Mouse (Mus musculus) small intestine, adult 2 months (tissue): ENCODE data around the gene Tac2. TPM values are rescaled to one million over a fixed set of nuclear protein-coding genes. Genes with fewer than 3 reads are reported as not detected.

Source experiments
- H3K27ac ChIP-seq: fragments of 200-500 bp; 2 replicates; pipeline ENCODE4 v1.5.1; 2012; ENCODE audit warnings: low read depth, low read length, control low read depth, inconsistent platforms; ENCODE audit not compliant: insufficient read depth
- H3K27me3 ChIP-seq: fragments of 200-500 bp; 2 replicates; pipeline ENCODE4 v1.6.1; 2012; ENCODE audit warnings: mild to moderate bottlenecking, moderate library complexity, low read length, inconsistent platforms; ENCODE audit not compliant: control insufficient read depth, insufficient read depth
- H3K36me3 ChIP-seq: fragments of 200-500 bp; 2 replicates; pipeline ENCODE4 v1.6.1; 2012; ENCODE audit warnings: mild to moderate bottlenecking, low read length, control low read depth, inconsistent platforms; ENCODE audit not compliant: control insufficient read depth, insufficient read depth
- H3K4me1 ChIP-seq: fragments of 200-500 bp; 2 replicates; pipeline ENCODE4 v1.6.1; 2012; ENCODE audit warnings: low read length, inconsistent platforms, mixed read lengths; ENCODE audit not compliant: control insufficient read depth, insufficient read depth, insufficient read length
- H3K4me3 ChIP-seq: fragments of 200-500 bp; 2 replicates; pipeline ENCODE4 v1.5.1; 2012; ENCODE audit warnings: low read depth, mild to moderate bottlenecking, control low read depth, inconsistent platforms, low read length, moderate library complexity
- CTCF ChIP-seq: fragments of 200-500 bp; IDR thresholded peaks from 2 replicates; pipeline ENCODE4 v1.5.1; 2012; ENCODE audit warnings: low read depth, mild to moderate bottlenecking, control low read depth, inconsistent platforms, low read length, moderate library complexity, mixed read lengths; ENCODE audit not compliant: insufficient replicate concordance, insufficient read length; ENCODE audit errors: extremely low read depth
- POLR2A ChIP-seq: fragments of 200-500 bp; IDR thresholded peaks from 2 replicates; pipeline ENCODE4 v1.6.1; 2012; ENCODE audit warnings: low read depth, mild to moderate bottlenecking, control low read depth, inconsistent platforms, low read length, moderate library complexity
- WGBS: fragments of 180-500 bp; shearing (Covaris S2); methylation state at CpG from one replicate; pipeline ENCODE4 v1.1.7; 2018; 5-methylcytosine and 5-hydroxymethylcytosine counted together
- polyA plus RNA-seq: library from polyadenylated mRNA; depleted of rRNA; stranded (reverse); fragments of >200 nt; gene quantifications from 2 replicates; pipeline ENCODE4 v1.2.3, GENCODE M21; 2012

Gene Tac2
- polyA plus RNA-seq, 1 experiment: 0.27 TPM

DNA sequence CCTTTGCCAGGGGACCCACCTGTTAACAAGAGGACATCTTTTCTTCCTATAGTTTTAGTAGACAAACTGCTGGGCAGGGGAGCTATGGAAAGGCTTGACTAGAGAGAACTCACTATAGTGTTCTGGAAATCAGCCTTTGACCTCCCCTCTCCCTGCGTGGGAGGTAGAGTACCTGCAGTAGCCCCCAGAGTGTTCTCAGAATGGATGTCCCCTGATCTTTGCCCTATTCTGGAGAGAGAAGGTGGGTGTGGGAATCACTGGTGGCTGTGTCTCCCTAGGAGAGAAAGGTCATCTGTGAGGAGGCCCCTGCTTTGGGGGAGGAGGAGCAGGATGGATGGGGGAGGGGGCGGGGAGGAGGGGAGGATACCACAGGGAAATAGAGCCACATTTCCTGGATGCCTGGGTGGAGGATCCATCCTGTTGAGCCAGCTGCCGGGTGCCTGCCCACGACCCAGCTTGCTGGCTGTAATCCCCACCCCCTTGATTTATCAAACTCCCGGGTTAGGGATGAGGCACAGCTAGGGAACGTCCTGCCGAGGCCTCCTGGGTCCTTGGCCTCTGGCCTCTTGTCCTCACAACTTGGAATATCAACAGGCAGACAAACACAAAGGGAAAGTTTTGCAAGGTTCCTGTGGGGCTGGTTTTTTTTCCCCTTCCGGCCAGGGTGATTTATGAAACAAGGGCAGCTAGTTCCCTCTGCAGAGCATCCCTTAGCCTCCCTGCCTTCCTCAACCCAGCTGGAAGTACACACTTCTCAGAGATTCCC, 24.8 kb downstream of the Tac2 start:
- H3K36me3 ChIP-seq: peaks cover 36% of the 10 kb centered on the region
- no peak overlapping the region for H3K27ac ChIP-seq
- TF ChIP-seq POLR2A (no peak), CTCF (no peak)
- H3K4me1 ChIP-seq: peaks cover 2% of the 10 kb centered on the region; the same call in 1 of the 2 replicates
- no peaks in the 10 kb centered on the region for H3K27me3 ChIP-seq
- H3K4me3 ChIP-seq: no peak overlapping the region
- 28% methylated on average over 8 of the region's 8 CpGs for WGBS

DNA sequence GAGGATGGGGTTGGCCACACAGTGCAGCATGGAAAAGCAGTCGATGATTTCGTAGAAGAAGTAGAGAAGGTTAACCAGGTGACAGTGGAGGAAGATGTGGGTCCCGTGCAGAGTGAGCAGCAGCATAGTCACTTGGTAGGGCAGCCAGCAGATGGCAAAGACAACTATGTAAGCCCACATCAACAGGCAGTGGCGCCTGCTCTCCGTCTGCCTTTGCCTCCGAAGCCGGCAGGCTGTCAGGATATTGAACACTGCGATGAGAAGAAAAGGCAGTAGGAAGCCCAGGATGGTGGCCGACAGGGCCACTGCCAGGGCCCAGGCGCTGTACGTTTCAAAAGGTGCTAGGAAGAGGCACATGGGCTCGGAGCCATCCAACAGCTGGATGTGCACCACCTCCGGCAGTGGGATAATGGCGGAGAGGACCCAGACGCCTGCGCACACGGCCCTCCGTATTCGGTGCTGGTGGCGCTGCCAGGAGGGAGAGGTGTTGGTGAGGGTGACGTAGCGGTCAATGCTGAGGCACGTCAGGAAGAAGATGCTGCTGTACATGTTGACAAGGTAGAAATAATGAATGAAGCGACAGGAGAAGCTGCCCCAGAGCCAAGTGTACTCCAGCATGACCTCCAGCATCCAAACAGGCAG, 26.0 kb downstream of the Tac2 start:
- TF ChIP-seq CTCF (no peak), POLR2A (no peak)
- Histone ChIP-seq H3K4me3 (peak overlapping the region; percentile 6), H3K4me1 (peaks cover 7% of the 10 kb centered on the region; the same call in 1 of the 2 replicates), H3K27ac (no peak overlapping the region), H3K27me3 (no peaks in the 10 kb centered on the region), H3K36me3 (peaks cover 26% of the 10 kb centered on the region)
- 85% methylated on average over 24 of the region's 24 CpGs for WGBS

DNA sequence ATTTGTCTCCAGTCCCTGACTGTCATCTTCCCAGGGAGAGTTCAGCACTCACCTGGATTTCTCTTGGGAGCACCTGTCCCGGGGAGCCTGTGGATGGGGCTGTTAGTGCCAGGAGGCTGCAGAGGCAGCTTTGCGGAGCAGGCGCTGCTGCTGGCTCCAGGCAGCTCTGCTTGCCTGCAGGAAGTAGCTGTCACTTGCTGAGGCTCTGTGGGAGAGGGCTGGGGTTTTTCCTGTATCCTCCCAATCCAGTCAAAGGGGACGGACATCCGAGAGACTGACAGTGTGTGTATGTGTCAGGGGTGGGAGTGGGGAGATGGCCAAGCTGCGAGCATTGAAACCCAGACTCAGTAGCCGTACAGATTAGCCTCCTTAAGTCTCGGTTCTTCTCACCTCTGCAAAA, 27.3 kb downstream of the Tac2 start, which contains the start of gene Gpr182:
Gpr182 (minus strand) TSS at position 185 of the 400 bp plus-strand sequence.
- peaks cover 13% of the 10 kb centered on the region for H3K4me1 ChIP-seq
- no peaks in the 10 kb centered on the region for H3K27me3 ChIP-seq
- H3K4me3 ChIP-seq: peak within 1 kb of the TSS; percentile 1; the same call in 1 of the 2 replicates
- no peak for TF ChIP-seq CTCF
- no peak for TF ChIP-seq POLR2A
- H3K27ac ChIP-seq: no peak within 1 kb of the TSS
- H3K36me3 ChIP-seq: peaks cover 15% of the 10 kb centered on the region
- 65% methylated on average over 8 of the region's 8 CpGs for WGBS

DNA sequence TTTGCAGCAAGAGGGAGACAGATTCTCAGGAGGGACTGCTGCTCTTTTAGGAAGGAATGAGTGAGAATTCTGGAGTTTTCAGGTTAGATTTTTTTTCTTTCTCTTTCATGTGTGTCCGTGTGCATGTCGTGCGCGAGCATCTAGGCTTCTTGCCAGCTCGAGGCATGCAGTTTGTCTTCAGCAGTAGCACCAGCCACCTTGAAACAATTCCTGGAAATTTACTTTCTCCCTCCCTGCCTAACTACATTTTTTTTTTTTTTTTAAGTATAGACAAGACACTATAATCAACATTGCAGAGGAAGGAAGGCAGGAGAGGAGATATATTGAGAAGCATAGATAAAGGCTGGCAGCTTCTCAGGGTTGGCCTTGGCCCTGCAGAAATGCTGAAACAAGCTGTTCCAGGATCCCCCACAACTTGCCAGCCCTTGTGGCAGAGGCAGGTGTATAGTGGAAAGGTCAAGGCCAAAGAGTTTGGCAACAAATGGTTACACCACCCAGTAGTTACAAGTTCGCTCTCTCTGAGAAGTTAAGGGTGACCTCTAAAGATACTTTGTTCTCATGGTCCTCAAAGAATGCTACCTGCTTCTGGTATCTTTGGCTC, 30.4 kb downstream of the Tac2 start:
- no peak for TF ChIP-seq POLR2A
- TF ChIP-seq CTCF: no peak
- WGBS: 16% methylated on average over 6 of the region's 6 CpGs
- no peak overlapping the region for H3K4me3 ChIP-seq
- H3K27ac ChIP-seq: peak overlapping the region; percentile 56; the same call in 1 of the 2 replicates
- no peaks in the 10 kb centered on the region for H3K36me3 ChIP-seq
- H3K27me3 ChIP-seq: no peaks in the 10 kb centered on the region
- peaks cover 24% of the 10 kb centered on the region for H3K4me1 ChIP-seq

DNA sequence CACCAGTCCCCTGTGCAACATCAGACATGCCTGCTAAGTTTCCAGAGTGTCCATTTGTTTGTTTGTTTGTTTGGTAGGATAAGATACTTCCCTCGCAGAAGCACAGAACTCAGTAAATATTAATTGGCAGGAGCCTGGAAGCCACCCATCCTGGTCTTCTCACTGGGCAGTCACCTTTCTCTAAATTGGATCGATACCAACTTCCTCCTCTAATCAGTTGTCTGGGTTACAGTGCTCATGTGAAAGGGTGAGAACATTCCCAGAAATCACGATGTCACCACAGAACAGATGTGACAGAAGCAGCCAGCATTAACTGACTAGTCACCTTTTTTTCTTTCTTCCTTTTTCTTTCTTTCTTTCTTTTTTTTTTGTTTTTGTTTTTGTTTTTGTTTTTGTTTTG, 31.0 kb downstream of the Tac2 start:
- WGBS: 18% methylated on average over 3 of the region's 3 CpGs
- H3K4me3 ChIP-seq: no peak overlapping the region
- no peaks in the 10 kb centered on the region for H3K36me3 ChIP-seq
- H3K4me1 ChIP-seq: peaks cover 25% of the 10 kb centered on the region
- H3K27ac ChIP-seq: peak overlapping the region; percentile 56; the same call in 1 of the 2 replicates
- TF ChIP-seq POLR2A: no peak
- TF ChIP-seq CTCF: no peak
- no peaks in the 10 kb centered on the region for H3K27me3 ChIP-seq

GRCm38 (mm10) chr10:127755770-127756468, 31.6 kb downstream of the Tac2 start:
- peak overlapping the region; percentile 8; the same call in 1 of the 2 replicates for H3K27ac ChIP-seq
- H3K4me3 ChIP-seq: peak overlapping the region; percentile 22
- no peak for TF ChIP-seq CTCF
- no peak for TF ChIP-seq POLR2A
- WGBS: 30% methylated on average over 18 of the region's 18 CpGs
- peaks cover 25% of the 10 kb centered on the region for H3K4me1 ChIP-seq
- H3K27me3 ChIP-seq: no peaks in the 10 kb centered on the region
- no peaks in the 10 kb centered on the region for H3K36me3 ChIP-seq
